Mouse (Mus musculus): ENCODE data around the gene Mrps27.

Mrps27 gene

GRCm38 (mm10) chr13:99352758-99353489, 8.3 kb downstream of the Mrps27 start:
- peak; percentile 97 for DNase-seq

GRCm38 (mm10) chr13:99353490-99353851, 8.9 kb downstream of the Mrps27 start:
- no peak for DNase-seq

- DNase-seq, result no peak
Measured at GRCm38 (mm10) chr13:99355072-99355471, 10.5 kb downstream of the Mrps27 start.

GRCm38 (mm10) chr13:99355861-99356260, 11.3 kb downstream of the Mrps27 start:
- DNase-seq, result no peak

GRCm38 (mm10) chr13:99356428-99357265, 12.1 kb downstream of the Mrps27 start:
- DNase-seq, result peak in 1 of 2 experiments; percentile 14

GRCm38 (mm10) chr13:99358921-99359320, 14.3 kb downstream of the Mrps27 start:
- no peak for DNase-seq

- no peak for DNase-seq
Measured at GRCm38 (mm10) chr13:99363866-99364265, 19.3 kb downstream of the Mrps27 start.

- no peak for DNase-seq
Measured at GRCm38 (mm10) chr13:99366422-99367175, 22.0 kb downstream of the Mrps27 start.

- DNase-seq, result no peak
Measured at GRCm38 (mm10) chr13:99367554-99368174, 23.1 kb downstream of the Mrps27 start.

- no peak for DNase-seq
Measured at GRCm38 (mm10) chr13:99369103-99369502, 24.5 kb downstream of the Mrps27 start.

- DNase-seq, result no peak
Measured at GRCm38 (mm10) chr13:99371285-99371684, 26.7 kb downstream of the Mrps27 start.

- DNase-seq, result no peak
Measured at GRCm38 (mm10) chr13:99373684-99374083, 29.1 kb downstream of the Mrps27 start.

- no peak for DNase-seq
Measured at GRCm38 (mm10) chr13:99374191-99374590, 29.6 kb downstream of the Mrps27 start.

- peak; percentile 60 to 70 for DNase-seq
Measured at GRCm38 (mm10) chr13:99375550-99375949, 31.0 kb downstream of the Mrps27 start.

- no peak for DNase-seq
Measured at GRCm38 (mm10) chr13:99377055-99377454, 32.5 kb downstream of the Mrps27 start.

GRCm38 (mm10) chr13:99378223-99378622, 33.6 kb downstream of the Mrps27 start:
- no peak for DNase-seq

GRCm38 (mm10) chr13:99382373-99382772, 37.8 kb downstream of the Mrps27 start:
- DNase-seq, result no peak

- peak in 1 of 2 experiments; percentile 39 for DNase-seq
Measured at GRCm38 (mm10) chr13:99384555-99385203, 40.1 kb downstream of the Mrps27 start.

GRCm38 (mm10) chr13:99385911-99386310, 41.3 kb downstream of the Mrps27 start:
- DNase-seq, result no peak

GRCm38 (mm10) chr13:99386341-99386740, 41.8 kb downstream of the Mrps27 start:
- DNase-seq, result no peak

GRCm38 (mm10) chr13:99387901-99388811, 43.6 kb downstream of the Mrps27 start:
- DNase-seq, result no peak

Measured in lung, adult 18-20 months (tissue).